Mouse (Mus musculus): Measurements from ENCODE around the gene Thada. TPM values are rescaled to one million over a fixed set of nuclear protein-coding genes. Genes with fewer than 3 reads are reported as not detected.
"Not testable (repeated sequence)": the region's sequence is repeated elsewhere in the genome, so short reads cannot be mapped to it uniquely, and the experiment has no call there.

Thada gene
- polyA plus RNA-seq, 1 experiment from 2014 or later, result 8.1 TPM

GRCm38 (mm10) chr17:84187264-84187663, 278.7 kb downstream of the Thada start:
- peak; percentile 22 for ATAC-seq (ENCODE audit: insufficient number of reproducible peaks, insufficient read depth, low FRiP score, low read depth)
- Histone ChIP-seq H3K4me1 (ENCODE audit: control insufficient read depth in 2 of 2, insufficient read depth in 2 of 2, low read length in 2 of 2) (peaks cover 25 to 38% of the 10 kb centered on the region in 2 experiments), H3K27ac (replicated peaks in 1 of 2; ENCODE audit: control insufficient read depth in 1 of 2, insufficient read depth in 1 of 2, low read depth in 2 of 2, low read length in 2 of 2) (peak overlapping the region; percentile 88 to 99), H3K9ac (ENCODE audit: low read length) (peak overlapping the region; percentile 93), H3K4me3 (ENCODE audit: control insufficient read depth in 1 of 2, insufficient read depth in 1 of 2, low read depth in 1 of 2, low read length in 2 of 2) (peak overlapping the region; percentile 74 to 77), H3K4me2 (ENCODE audit: low read length) (peak overlapping the region; percentile 96), H3K36me3 (ENCODE audit: control insufficient read depth, insufficient read depth, low read length) (peaks cover 21% of the 10 kb centered on the region; the same call in 1 of the 2 replicates)
- H3K9me3 ChIP-seq (ENCODE audit: control insufficient read depth, low read length); H3K27me3 ChIP-seq (ENCODE audit: control insufficient read depth, insufficient read depth, low read length): not testable (repeated sequence)
- 2% methylated on average over 14 of the region's 37 CpGs for WGBS

GRCm38 (mm10) chr17:84186451-84187202, 279.4 kb downstream of the Thada start:
- H3K9ac ChIP-seq (ENCODE audit: low read length), result peak overlapping the region; percentile 93
- peak overlapping the region; percentile 74 to 77 for H3K4me3 ChIP-seq (ENCODE audit: control insufficient read depth in 1 of 2, insufficient read depth in 1 of 2, low read depth in 1 of 2, low read length in 2 of 2)
- H3K4me1 ChIP-seq (ENCODE audit: control insufficient read depth in 2 of 2, insufficient read depth in 2 of 2, low read length in 2 of 2), result peaks cover 21 to 38% of the 10 kb centered on the region in 2 experiments
- no peaks in the 10 kb centered on the region for H3K9me3 ChIP-seq (ENCODE audit: control insufficient read depth, low read length)
- H3K27ac ChIP-seq (replicated peaks in 1 of 2; ENCODE audit: control insufficient read depth in 1 of 2, insufficient read depth in 1 of 2, low read depth in 2 of 2, low read length in 2 of 2), result peak overlapping the region; percentile 88 to 94
- 1% methylated on average over 80 of the region's 80 CpGs for WGBS
- ATAC-seq (ENCODE audit: insufficient number of reproducible peaks, insufficient read depth, low FRiP score, low read depth), result no peak
- H3K36me3 ChIP-seq (ENCODE audit: control insufficient read depth, insufficient read depth, low read length), result peaks cover 21% of the 10 kb centered on the region; the same call in 1 of the 2 replicates
- H3K4me2 ChIP-seq (ENCODE audit: low read length), result peak overlapping the region; percentile 87
- H3K27me3 ChIP-seq (ENCODE audit: control insufficient read depth, insufficient read depth, low read length), result no peaks in the 10 kb centered on the region

GRCm38 (mm10) chr17:84185581-84186450, 280.2 kb downstream of the Thada start:
- H3K4me1 ChIP-seq (ENCODE audit: control insufficient read depth in 2 of 2, insufficient read depth in 2 of 2, low read length in 2 of 2), result peaks cover 27 to 40% of the 10 kb centered on the region in 2 experiments
- H3K4me3 ChIP-seq (ENCODE audit: control insufficient read depth in 1 of 2, insufficient read depth in 1 of 2, low read depth in 1 of 2, low read length in 2 of 2), result peak overlapping the region; percentile 74 to 77
- H3K9ac ChIP-seq (ENCODE audit: low read length), result peak overlapping the region; percentile 93
- H3K4me2 ChIP-seq (ENCODE audit: low read length), result peak overlapping the region; percentile 87
- peaks cover 15% of the 10 kb centered on the region; the same call in 1 of the 2 replicates for H3K36me3 ChIP-seq (ENCODE audit: control insufficient read depth, insufficient read depth, low read length)
- no peaks in the 10 kb centered on the region for H3K27me3 ChIP-seq (ENCODE audit: control insufficient read depth, insufficient read depth, low read length)
- no peak for ATAC-seq (ENCODE audit: insufficient number of reproducible peaks, insufficient read depth, low FRiP score, low read depth)
- peak overlapping the region; percentile 88 to 94 for H3K27ac ChIP-seq (replicated peaks in 1 of 2; ENCODE audit: control insufficient read depth in 1 of 2, insufficient read depth in 1 of 2, low read depth in 2 of 2, low read length in 2 of 2)
- WGBS, result 2% methylated on average over 97 of the region's 108 CpGs
- no peaks in the 10 kb centered on the region for H3K9me3 ChIP-seq (ENCODE audit: control insufficient read depth, low read length)

- Histone ChIP-seq H3K4me3 (ENCODE audit: control insufficient read depth in 1 of 2, insufficient read depth in 1 of 2, low read depth in 1 of 2, low read length in 2 of 2) (peak overlapping the region; percentile 42 to 74), H3K27ac (replicated peaks in 1 of 2; ENCODE audit: control insufficient read depth in 1 of 2, insufficient read depth in 1 of 2, low read depth in 2 of 2, low read length in 2 of 2) (peak overlapping the region; percentile 50 to 94), H3K4me1 (ENCODE audit: control insufficient read depth in 2 of 2, insufficient read depth in 2 of 2, low read length in 2 of 2) (peaks cover 28 to 48% of the 10 kb centered on the region in 2 experiments), H3K9me3 (ENCODE audit: control insufficient read depth, low read length) (no peaks in the 10 kb centered on the region), H3K4me2 (ENCODE audit: low read length) (peak overlapping the region; percentile 87), H3K27me3 (ENCODE audit: control insufficient read depth, insufficient read depth, low read length) (no peaks in the 10 kb centered on the region), H3K9ac (ENCODE audit: low read length) (peak overlapping the region; percentile 93), H3K36me3 (ENCODE audit: control insufficient read depth, insufficient read depth, low read length) (peaks cover 15% of the 10 kb centered on the region; the same call in 1 of the 2 replicates)
- 9% methylated on average over 7 of the region's 7 CpGs for WGBS
- no peak for ATAC-seq (ENCODE audit: insufficient number of reproducible peaks, insufficient read depth, low FRiP score, low read depth)
These were observed 281.0 kb downstream of the Thada start for GRCm38 (mm10) chr17:84185011-84185411.

- peak; percentile 32 for ATAC-seq (ENCODE audit: insufficient number of reproducible peaks, insufficient read depth, low FRiP score, low read depth)
These were observed 282.7 kb downstream of the Thada start for GRCm38 (mm10) chr17:84183291-84183781.

GRCm38 (mm10) chr17:84182311-84183271, 283.4 kb downstream of the Thada start:
- no peak for ATAC-seq (ENCODE audit: insufficient number of reproducible peaks, insufficient read depth, low FRiP score, low read depth)
- Histone ChIP-seq H3K9me3 (ENCODE audit: control insufficient read depth, low read length) (no peaks in the 10 kb centered on the region), H3K27ac (replicated peaks in 1 of 2; ENCODE audit: control insufficient read depth in 1 of 2, insufficient read depth in 1 of 2, low read depth in 2 of 2, low read length in 2 of 2) (peak overlapping the region; percentile 40 to 73), H3K36me3 (ENCODE audit: control insufficient read depth, insufficient read depth, low read length) (peaks cover 15% of the 10 kb centered on the region; the same call in 1 of the 2 replicates), H3K4me1 (ENCODE audit: control insufficient read depth in 2 of 2, insufficient read depth in 2 of 2, low read length in 2 of 2) (peaks cover 20 to 42% of the 10 kb centered on the region in 2 experiments), H3K4me2 (ENCODE audit: low read length) (peak overlapping the region; percentile 56), H3K4me3 (ENCODE audit: control insufficient read depth in 1 of 2, insufficient read depth in 1 of 2, low read depth in 1 of 2, low read length in 2 of 2) (peak overlapping the region in 1 of 2 experiments; percentile 18; a peak in 1 of 4 replicates), H3K9ac (ENCODE audit: low read length) (peak overlapping the region; percentile 44), H3K27me3 (ENCODE audit: control insufficient read depth, insufficient read depth, low read length) (no peaks in the 10 kb centered on the region)
- 37% methylated on average over 16 of the region's 16 CpGs for WGBS

More at GRCm38 (mm10) chr17:84183291-84183781, 282.7 kb downstream of the Thada start:
- Histone ChIP-seq H3K4me3 (ENCODE audit: control insufficient read depth in 1 of 2, insufficient read depth in 1 of 2, low read depth in 1 of 2, low read length in 2 of 2) (peak overlapping the region; percentile 12 to 18; a peak in 3 of 4 replicates), H3K4me1 (ENCODE audit: control insufficient read depth in 2 of 2, insufficient read depth in 2 of 2, low read length in 2 of 2) (peaks cover 20 to 42% of the 10 kb centered on the region in 2 experiments), H3K9me3 (ENCODE audit: control insufficient read depth, low read length) (no peaks in the 10 kb centered on the region), H3K36me3 (ENCODE audit: control insufficient read depth, insufficient read depth, low read length) (peaks cover 15% of the 10 kb centered on the region; the same call in 1 of the 2 replicates), H3K27ac (replicated peaks in 1 of 2; ENCODE audit: control insufficient read depth in 1 of 2, insufficient read depth in 1 of 2, low read depth in 2 of 2, low read length in 2 of 2) (peak overlapping the region; percentile 37 to 73), H3K4me2 (ENCODE audit: low read length) (peak overlapping the region; percentile 56), H3K27me3 (ENCODE audit: control insufficient read depth, insufficient read depth, low read length) (no peaks in the 10 kb centered on the region), H3K9ac (ENCODE audit: low read length) (peak overlapping the region; percentile 44)
- WGBS, result 4% methylated on average over 12 of the region's 12 CpGs

Data from heart, embryonic 14.5 days (tissue).